Mouse (Mus musculus) lung, adult 2 months (tissue): Measurements from ENCODE around the gene Sdr9c7.

Experiments used
- CTCF ChIP-seq: fragments of 200-500 bp; IDR thresholded peaks from 2 replicates; pipeline ENCODE4 v1.5.1; 2011; ENCODE audit warnings: mild to moderate bottlenecking, low read length, control low read depth; ENCODE audit not compliant: insufficient read depth
- POLR2A ChIP-seq: fragments of 200-500 bp; IDR thresholded peaks from 2 replicates; pipeline ENCODE4 v1.6.1; 2011; ENCODE audit warnings: low read depth, mild to moderate bottlenecking, control low read depth, low read length, borderline replicate concordance; ENCODE audit errors: extremely low read depth

DNA sequence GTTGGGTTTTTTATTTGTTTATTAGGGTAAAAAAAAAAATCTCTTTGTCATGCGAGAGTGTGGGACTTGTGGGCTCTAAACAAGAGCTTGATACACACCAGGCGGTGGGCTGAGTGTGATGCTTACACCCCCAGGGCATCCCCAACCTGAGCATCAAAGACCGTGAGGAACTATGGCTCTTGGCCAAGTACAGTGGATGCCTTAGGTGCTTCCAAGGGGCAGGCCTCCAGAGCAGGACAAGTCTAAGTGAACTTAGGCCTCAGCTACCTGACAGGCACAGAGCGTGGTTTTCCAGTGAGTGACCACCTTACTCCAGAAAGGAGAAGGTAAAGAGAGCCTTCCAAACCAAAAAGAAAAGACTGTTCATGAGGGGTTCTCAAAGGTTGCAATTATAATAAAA is 11.3 kb upstream of the Sdr9c7 start:
- TF ChIP-seq CTCF (no peak), POLR2A (no peak)
